ENCODE assay signal across 8 mouse cellular contexts in the genomic region with DNA sequence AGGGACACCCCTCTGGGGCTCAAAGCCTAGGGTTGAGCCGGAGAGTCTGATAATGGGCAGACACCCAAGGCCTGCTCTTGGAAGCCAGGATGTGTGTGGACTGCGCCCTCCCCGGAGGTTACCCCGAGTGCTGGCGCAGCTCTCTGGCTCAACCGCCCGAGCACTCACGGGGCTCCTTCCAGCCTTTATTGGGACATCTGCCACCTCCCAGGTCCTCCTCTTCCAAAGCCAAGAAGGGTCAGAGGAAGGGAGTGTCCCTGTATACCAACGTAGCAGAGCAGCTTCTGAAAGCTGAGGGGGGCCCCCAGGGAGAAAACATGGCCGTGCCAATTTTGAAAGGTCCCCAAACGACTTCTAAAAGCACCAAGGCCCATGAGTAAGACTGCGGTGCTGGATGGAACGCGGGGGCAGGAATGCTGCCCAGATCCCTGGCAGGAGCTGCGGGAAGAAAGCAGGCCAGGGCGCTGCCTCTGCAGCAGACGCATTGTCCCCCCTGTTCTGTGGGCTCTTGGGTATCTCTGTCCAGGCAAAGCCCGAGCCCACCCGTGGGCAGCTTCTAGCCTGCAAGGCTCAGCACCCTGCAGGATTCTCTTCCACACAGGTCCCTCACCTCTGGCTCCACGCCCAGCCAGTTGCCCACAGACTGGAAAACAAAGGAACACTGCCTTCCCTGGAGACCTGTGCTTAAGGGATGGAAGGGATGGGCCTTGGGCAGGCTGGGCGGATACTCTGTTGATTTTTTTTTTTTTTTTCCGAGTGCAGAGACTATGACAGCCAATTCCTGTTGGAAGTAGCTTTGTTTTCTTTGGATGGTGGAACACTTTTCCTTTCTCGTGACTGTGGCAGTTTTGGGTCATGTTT. TPM values are rescaled to one million over a fixed set of nuclear protein-coding genes. Genes with fewer than 3 reads are reported as not detected.
DNase-seq lines count a peak whose midpoint lies in the region; ATAC-seq and TF ChIP-seq lines count a peak whose summit lies in the region.

No protein-coding gene starts in this region.

- H3K9me3 ChIP-seq in embryonic facial prominence, embryonic 13.5 days, result no peaks in the 10 kb centered on the region
- H3K9me3 ChIP-seq in heart, embryonic 10.5 days, result no peaks in the 10 kb centered on the region

- 0 out of 2 replicates have a peak overlapping the region, but pooled peaks have one; percentile 28 for H3K27ac ChIP-seq in embryonic facial prominence, embryonic 13.5 days
- H3K27ac ChIP-seq in heart, embryonic 10.5 days, result peak overlapping the region; percentile 70; the same call in 1 of the 2 replicates
- H3K27ac ChIP-seq in testis, adult 2 months (ENCODE audit: control insufficient read depth, insufficient read depth, low read depth, low read length), result peak overlapping the region; percentile 88

- no peak for ATAC-seq in embryonic facial prominence, embryonic 13.5 days (ENCODE audit: insufficient number of reproducible peaks, insufficient read depth, low FRiP score, low TSS enrichment, low read depth)

- peaks cover 10% of the 10 kb centered on the region for H3K4me1 ChIP-seq in embryonic facial prominence, embryonic 13.5 days
- H3K4me1 ChIP-seq in heart, embryonic 10.5 days, result peaks cover 28% of the 10 kb centered on the region
- H3K4me1 ChIP-seq in testis, adult 2 months (ENCODE audit: control insufficient read depth, insufficient read depth, low read length), result peaks cover 20% of the 10 kb centered on the region

- H3K4me3 ChIP-seq in embryonic facial prominence, embryonic 13.5 days, result no peak overlapping the region
- no peak overlapping the region for H3K4me3 ChIP-seq in heart, embryonic 10.5 days
- H3K4me3 ChIP-seq in testis, adult 2 months (ENCODE audit: control insufficient read depth, low read depth, low read length), result peak overlapping the region; percentile 78

- DNase-seq in left cerebral cortex, adult 18-20 months (ENCODE audit: low spot score in 2 of 2), result peak; percentile 20 to 49
- DNase-seq in left cerebral cortex, adult 11 months (ENCODE audit: low spot score), result no peak
- no peak for DNase-seq in heart, embryonic 10.5 days (ENCODE audit: low spot score)
- DNase-seq in kidney, postnatal 36 days, result peak; percentile 88 to 89
- DNase-seq in lung, postnatal 10 days, result peak; percentile 82
- no peak for DNase-seq in spleen, adult 12 weeks (ENCODE audit: low spot score)

- H3K4me2 ChIP-seq in embryonic facial prominence, embryonic 13.5 days, result peak overlapping the region; percentile 24; the same call in 1 of the 2 replicates

- WGBS in embryonic facial prominence, embryonic 13.5 days, result 67% methylated on average over 23 of the region's 23 CpGs
- 70% methylated on average over 23 of the region's 23 CpGs for WGBS in heart, embryonic 10.5 days

- TF ChIP-seq CTCF in testis, adult 2 months (IDR thresholded peaks at IDR 0.05; ENCODE audit: control insufficient read depth, insufficient read depth, insufficient replicate concordance, low read depth, low read length), result no peak

- H3K27me3 ChIP-seq in embryonic facial prominence, embryonic 13.5 days, result no peaks in the 10 kb centered on the region
- H3K27me3 ChIP-seq in heart, embryonic 10.5 days (ENCODE audit: insufficient read depth, poor library complexity, severe bottlenecking), result no peaks in the 10 kb centered on the region; the same call in 1 of the 2 replicates
- H3K27me3 ChIP-seq in testis, adult 2 months (ENCODE audit: control insufficient read depth, insufficient read depth, low read length), result no peaks in the 10 kb centered on the region

- no peaks in the 10 kb centered on the region for H3K36me3 ChIP-seq in embryonic facial prominence, embryonic 13.5 days
- no peaks in the 10 kb centered on the region for H3K36me3 ChIP-seq in heart, embryonic 10.5 days
- H3K36me3 ChIP-seq in testis, adult 2 months (ENCODE audit: control insufficient read depth, insufficient read depth, low read length), result no peaks in the 10 kb centered on the region

- no peak overlapping the region for H3K9ac ChIP-seq in embryonic facial prominence, embryonic 13.5 days

- peak; percentile 55 for TF ChIP-seq POLR2A in testis, adult 2 months (IDR thresholded peaks at IDR 0.05; ENCODE audit: control insufficient read depth, low read depth, low read length)

RNA-seq across cellular contexts. Expression of a gene that starts 55.5 kb away (rescaled TPM):
- 10 to 100 TPM; 95.1 to 98.8 TPM for total RNA-seq in left cerebral cortex, adult 18-20 months (2021)
- polyA plus RNA-seq in embryonic facial prominence, embryonic 13.5 days (2015; fragmentation: Nextera tagmentation; extraction: Ambion mirVana), result 78.5 and 83.4 TPM in 2 replicates
- 92.3 and 109 TPM in 2 replicates for polyA plus RNA-seq in heart, embryonic 10.5 days (2016; fragmentation: Nextera tagmentation; extraction: Ambion mirVana)
- 31.2 and 31.4 TPM in 2 replicates for polyA plus RNA-seq in testis, adult 2 months (2012; rRNA removed)

Comparison
In these comparisons a context has a peak if more than half of its experiments do, and no peak if none do; other contexts are left out.
1. DNase-seq: peak in left cerebral cortex, adult 18-20 months (2 of 2), kidney, postnatal 36 days (2 of 2) and lung, postnatal 10 days (single experiment); none in left cerebral cortex, adult 11 months (single experiment), heart, embryonic 10.5 days (single experiment) and spleen, adult 12 weeks (single experiment).
2. H3K27ac ChIP-seq: peak in every context shown above with its lines; median percentile 88 in testis, adult 2 months; 70 in heart, embryonic 10.5 days; 28 in embryonic facial prominence, embryonic 13.5 days.